Mouse (Mus musculus): ENCODE measurements around the gene Mctp2. TPM values are rescaled to one million over a fixed set of nuclear protein-coding genes. Genes with fewer than 3 reads are reported as not detected.

Mctp2 gene
- total RNA-seq, 2 experiments from 2014 or later = 1.1 to 3.3 TPM

GRCm38 (mm10) chr7:72089463-72090175, 216.8 kb downstream of the Mctp2 start:
- no peak for DNase-seq

- no peak for DNase-seq
These were observed 225.7 kb downstream of the Mctp2 start for GRCm38 (mm10) chr7:72080705-72081104.

DNA sequence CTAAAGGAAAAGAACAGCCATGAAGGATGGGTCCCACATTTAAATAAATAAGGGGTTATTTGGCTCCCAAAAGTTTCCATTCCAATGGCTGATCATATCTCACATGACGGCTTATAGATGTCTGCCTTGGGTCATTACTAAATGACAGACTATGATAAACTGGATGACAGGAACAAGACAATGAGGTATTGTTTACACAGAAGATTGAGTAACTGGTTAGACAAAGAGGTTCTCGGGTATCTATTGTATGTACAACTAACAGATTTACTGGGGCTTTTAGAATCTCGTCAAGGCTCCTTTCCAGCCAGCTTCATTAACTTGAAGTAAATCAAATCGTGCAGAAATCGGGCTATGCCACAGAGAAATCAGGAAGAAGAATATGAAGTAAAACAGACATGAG, 227.5 kb downstream of the Mctp2 start:
- DNase-seq = no peak

DNA sequence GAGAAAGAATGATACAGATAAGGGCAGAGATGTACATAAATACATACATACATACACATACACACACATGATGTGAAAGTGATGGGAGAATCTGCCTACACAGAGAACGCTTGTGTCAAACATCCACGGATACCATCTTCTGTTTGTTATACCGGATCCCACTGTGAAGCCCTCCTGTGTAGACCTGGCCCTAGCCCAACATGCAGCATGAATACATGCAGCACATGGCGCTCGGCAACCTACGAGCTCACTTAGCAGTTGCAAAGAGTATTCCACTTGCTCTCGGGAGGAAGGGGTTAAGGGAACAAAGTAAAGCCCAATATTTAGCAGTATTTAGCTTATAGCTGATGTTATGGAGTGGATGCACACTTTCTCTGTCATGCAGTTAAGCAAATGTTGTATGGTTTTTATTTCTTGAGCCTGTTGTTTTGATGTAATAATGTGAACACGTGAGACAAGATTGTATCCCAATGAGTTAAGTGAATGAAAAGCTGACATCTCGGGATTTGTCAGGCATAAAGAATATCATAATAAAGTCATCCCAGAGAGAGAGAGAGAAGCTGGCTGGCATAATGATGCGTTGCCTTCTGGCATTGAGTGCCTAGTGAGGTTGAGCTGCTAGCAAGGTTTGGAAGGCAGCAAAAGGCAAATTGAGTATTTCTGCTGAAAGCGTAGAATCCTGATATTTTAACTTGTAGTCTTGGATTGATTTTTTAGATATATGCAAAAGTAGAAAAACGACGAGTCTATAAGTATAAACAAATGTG, 234.8 kb downstream of the Mctp2 start:
- DNase-seq = no peak

GRCm38 (mm10) chr7:72068454-72068853, 238.0 kb downstream of the Mctp2 start:
- no peak for DNase-seq

DNA sequence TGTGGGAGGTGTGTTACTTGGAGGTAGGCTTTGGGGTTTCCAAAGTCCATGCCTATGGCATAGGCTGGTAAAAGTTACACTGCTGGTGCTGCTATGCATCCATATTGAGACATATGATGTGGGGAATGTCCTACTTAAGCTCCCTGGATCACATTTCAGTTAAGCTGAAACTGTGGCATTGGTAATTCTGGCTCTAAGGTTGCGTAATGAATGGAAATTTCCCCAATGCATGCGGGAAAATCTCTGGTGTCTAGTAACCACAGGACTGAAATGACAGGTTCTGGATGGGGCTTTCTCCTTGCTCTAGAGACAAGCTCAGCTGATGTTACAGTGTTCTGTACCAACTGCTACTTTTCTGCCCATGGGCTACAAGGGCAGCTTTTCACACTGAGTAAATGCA, 240.1 kb downstream of the Mctp2 start:
- DNase-seq = no peak

DNA sequence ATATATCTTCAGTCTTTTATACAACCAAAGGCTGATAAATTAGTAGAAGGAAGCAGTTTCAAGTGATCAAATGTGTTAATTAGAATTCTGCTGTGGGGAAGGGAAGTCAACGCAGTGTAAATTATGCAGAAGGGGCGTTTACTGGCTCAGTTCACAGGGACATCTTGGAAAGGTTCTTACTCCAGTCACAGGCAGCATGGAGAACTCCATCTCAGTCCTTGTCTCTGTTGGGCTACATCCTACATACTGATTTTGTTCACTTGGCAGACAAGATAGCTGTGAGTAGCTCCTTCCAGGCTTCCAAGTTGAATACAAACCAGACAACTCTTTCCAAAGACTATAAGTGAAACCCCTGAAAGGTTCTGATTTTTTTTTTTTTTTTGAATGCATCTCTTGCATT, 254.6 kb downstream of the Mctp2 start:
- DNase-seq = no peak

- peak in 1 of 2 experiments; percentile 3 for DNase-seq
These were observed 258.5 kb downstream of the Mctp2 start for GRCm38 (mm10) chr7:72047588-72048585.

Measured in adrenal gland, postnatal 36 days (tissue).